Mouse (Mus musculus): ENCODE data around the gene Samd4b. TPM values are rescaled to one million over a fixed set of nuclear protein-coding genes. Genes with fewer than 3 reads are reported as not detected.

The Samd4b gene
- polyA plus RNA-seq, 2 experiments, result 4.5 to 12.0 TPM

- Histone ChIP-seq H3K4me3 (ENCODE audit: insufficient read depth in 1 of 2, low read depth in 2 of 2, low read length in 2 of 2) (no peak overlapping the region), H3K27me3 (ENCODE audit: control insufficient read depth, insufficient read depth, low read length) (no peaks in the 10 kb centered on the region), H3K36me3 (replicated peaks; ENCODE audit: control insufficient read depth, insufficient read depth, low read depth) (peaks cover 11% of the 10 kb centered on the region), H3K9me3 (ENCODE audit: control insufficient read depth, low read length) (no peaks in the 10 kb centered on the region), H3K9ac (replicated peaks) (no peak overlapping the region), H3K27ac (no peak overlapping the region), H3K4me2 (ENCODE audit: low read depth) (no peak overlapping the region), H3K4me1 (replicated peaks; ENCODE audit: control insufficient read depth in 2 of 2, insufficient read depth in 2 of 2, low read length in 1 of 2) (no peaks in the 10 kb centered on the region)
- ATAC-seq (ENCODE audit: insufficient read depth), result no peak
- no peak for TF ChIP-seq CTCF (IDR thresholded peaks at IDR 0.05; ENCODE audit: low read depth)
- TF ChIP-seq EP300 (IDR thresholded peaks at IDR 0.05; ENCODE audit: low read depth), result no peak
- DNase-seq (ENCODE audit: low read depth in 3 of 3, low spot score in 3 of 3), result no peak
- 43% methylated on average over 4 of the region's 4 CpGs for WGBS (ENCODE audit: insufficient replicate concordance)
These were observed 39.5 kb downstream of the Samd4b start for GRCm38 (mm10) chr7:28558486-28558885.

DNA sequence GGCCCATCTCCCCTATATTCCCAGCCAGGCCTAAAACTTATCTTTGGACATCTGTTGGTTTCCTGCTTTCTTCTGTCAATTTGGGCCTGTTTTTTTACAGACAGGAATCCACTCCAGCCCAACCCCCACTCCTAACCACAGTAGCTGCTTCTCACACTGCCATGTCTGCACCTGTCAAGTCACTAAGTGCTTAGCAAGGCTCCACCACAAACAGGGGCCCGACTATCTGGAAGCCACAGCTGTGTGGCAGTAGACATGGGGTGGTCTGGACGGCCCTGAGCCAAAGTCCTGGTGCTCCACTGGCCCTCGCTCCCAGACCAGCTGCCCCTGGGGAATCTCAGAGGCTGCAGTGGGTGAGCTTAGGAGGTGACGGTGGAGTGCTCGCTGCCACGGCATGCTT is 40.2 kb downstream of the Samd4b start:
- no peak overlapping the region for H3K4me2 ChIP-seq (ENCODE audit: low read depth)
- H3K27me3 ChIP-seq (ENCODE audit: control insufficient read depth, insufficient read depth, low read length), result no peaks in the 10 kb centered on the region
- peak; percentile 42; the same call in 1 of the 2 replicates for ATAC-seq (ENCODE audit: insufficient read depth)
- peaks cover 11% of the 10 kb centered on the region for H3K36me3 ChIP-seq (replicated peaks; ENCODE audit: control insufficient read depth, insufficient read depth, low read depth)
- WGBS (ENCODE audit: insufficient replicate concordance), result 13% methylated on average over 6 of the region's 6 CpGs
- H3K27ac ChIP-seq, result no peak overlapping the region
- H3K4me1 ChIP-seq (replicated peaks; ENCODE audit: control insufficient read depth in 2 of 2, insufficient read depth in 2 of 2, low read length in 1 of 2), result no peaks in the 10 kb centered on the region
- DNase-seq (ENCODE audit: low read depth in 3 of 3, low spot score in 3 of 3), result no peak
- H3K9ac ChIP-seq (replicated peaks), result no peak overlapping the region
- TF ChIP-seq CTCF (IDR thresholded peaks at IDR 0.05; ENCODE audit: low read depth) (no peak), EP300 (IDR thresholded peaks at IDR 0.05; ENCODE audit: low read depth) (no peak)
- H3K9me3 ChIP-seq (ENCODE audit: control insufficient read depth, low read length), result no peaks in the 10 kb centered on the region
- H3K4me3 ChIP-seq (ENCODE audit: insufficient read depth in 1 of 2, low read depth in 2 of 2, low read length in 2 of 2), result no peak overlapping the region

GRCm38 (mm10) chr7:28557069-28557468 is 40.9 kb downstream of the Samd4b start:
- H3K9me3 ChIP-seq (ENCODE audit: control insufficient read depth, low read length), result no peaks in the 10 kb centered on the region
- H3K9ac ChIP-seq (replicated peaks), result no peak overlapping the region
- no peak overlapping the region for H3K4me2 ChIP-seq (ENCODE audit: low read depth)
- H3K36me3 ChIP-seq (replicated peaks; ENCODE audit: control insufficient read depth, insufficient read depth, low read depth), result peaks cover 11% of the 10 kb centered on the region
- DNase-seq (ENCODE audit: low read depth in 3 of 3, low spot score in 3 of 3), result no peak
- TF ChIP-seq EP300 (IDR thresholded peaks at IDR 0.05; ENCODE audit: low read depth), result no peak
- no peak for TF ChIP-seq CTCF (IDR thresholded peaks at IDR 0.05; ENCODE audit: low read depth)
- no peak for ATAC-seq (ENCODE audit: insufficient read depth)
- H3K4me3 ChIP-seq (ENCODE audit: insufficient read depth in 1 of 2, low read depth in 2 of 2, low read length in 2 of 2), result no peak overlapping the region
- H3K27ac ChIP-seq, result no peak overlapping the region
- no peaks in the 10 kb centered on the region for H3K4me1 ChIP-seq (replicated peaks; ENCODE audit: control insufficient read depth in 2 of 2, insufficient read depth in 2 of 2, low read length in 1 of 2)
- no peaks in the 10 kb centered on the region for H3K27me3 ChIP-seq (ENCODE audit: control insufficient read depth, insufficient read depth, low read length)
- 54% methylated on average over 5 of the region's 5 CpGs for WGBS (ENCODE audit: insufficient replicate concordance)

DNA sequence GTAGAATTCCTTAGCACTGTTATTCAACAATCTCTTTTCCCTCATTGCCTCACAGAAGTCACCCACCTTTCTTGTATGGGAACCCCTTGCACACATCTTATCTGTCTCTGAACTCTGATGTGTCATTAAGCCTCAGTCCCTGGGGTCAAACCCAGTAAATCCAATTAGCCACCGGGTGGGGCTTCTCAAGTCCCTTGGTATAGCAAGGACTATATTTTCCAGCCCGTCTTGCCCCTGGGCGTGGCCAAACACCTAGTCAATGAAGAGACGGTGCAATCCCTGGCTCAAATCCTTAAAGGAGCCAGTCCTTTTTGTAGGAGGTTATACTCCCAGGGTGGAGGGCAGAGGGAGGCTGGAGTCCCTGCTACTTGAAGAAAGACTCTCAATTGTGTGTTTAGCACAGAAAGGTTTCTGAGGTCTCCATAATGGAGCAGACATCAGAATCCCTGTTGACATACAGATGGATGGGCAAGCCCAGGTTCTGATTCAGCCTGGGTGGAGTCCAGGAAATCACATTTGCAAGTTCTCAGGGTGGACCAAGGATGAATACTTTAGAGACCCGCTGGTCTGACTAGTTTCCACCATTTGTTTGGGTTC is 41.9 kb downstream of the Samd4b start:
- WGBS (ENCODE audit: insufficient replicate concordance), result 26% methylated on average over 5 of the region's 5 CpGs
- DNase-seq (ENCODE audit: low read depth in 3 of 3, low spot score in 3 of 3), result no peak
- peaks cover 11% of the 10 kb centered on the region for H3K36me3 ChIP-seq (replicated peaks; ENCODE audit: control insufficient read depth, insufficient read depth, low read depth)
- H3K9me3 ChIP-seq (ENCODE audit: control insufficient read depth, low read length), result no peaks in the 10 kb centered on the region
- TF ChIP-seq CTCF (IDR thresholded peaks at IDR 0.05; ENCODE audit: low read depth), result no peak
- TF ChIP-seq EP300 (IDR thresholded peaks at IDR 0.05; ENCODE audit: low read depth), result no peak
- no peak overlapping the region for H3K27ac ChIP-seq
- ATAC-seq (ENCODE audit: insufficient read depth), result no peak
- no peaks in the 10 kb centered on the region for H3K27me3 ChIP-seq (ENCODE audit: control insufficient read depth, insufficient read depth, low read length)
- H3K4me3 ChIP-seq (ENCODE audit: insufficient read depth in 1 of 2, low read depth in 2 of 2, low read length in 2 of 2), result no peak overlapping the region
- no peaks in the 10 kb centered on the region for H3K4me1 ChIP-seq (replicated peaks; ENCODE audit: control insufficient read depth in 2 of 2, insufficient read depth in 2 of 2, low read length in 1 of 2)
- no peak overlapping the region for H3K4me2 ChIP-seq (ENCODE audit: low read depth)
- no peak overlapping the region for H3K9ac ChIP-seq (replicated peaks)

GRCm38 (mm10) chr7:28553076-28553475 is 44.9 kb downstream of the Samd4b start:
- no peaks in the 10 kb centered on the region for H3K9me3 ChIP-seq (ENCODE audit: control insufficient read depth, low read length)
- no peaks in the 10 kb centered on the region for H3K27me3 ChIP-seq (ENCODE audit: control insufficient read depth, insufficient read depth, low read length)
- TF ChIP-seq EP300 (IDR thresholded peaks at IDR 0.05; ENCODE audit: low read depth) (no peak), CTCF (IDR thresholded peaks at IDR 0.05; ENCODE audit: low read depth) (no peak)
- no peak overlapping the region for H3K27ac ChIP-seq
- no peak overlapping the region for H3K4me3 ChIP-seq (ENCODE audit: insufficient read depth in 1 of 2, low read depth in 2 of 2, low read length in 2 of 2)
- WGBS (ENCODE audit: insufficient replicate concordance), result 71% methylated on average over 6 of the region's 6 CpGs
- H3K36me3 ChIP-seq (replicated peaks; ENCODE audit: control insufficient read depth, insufficient read depth, low read depth), result no peaks in the 10 kb centered on the region
- no peaks in the 10 kb centered on the region for H3K4me1 ChIP-seq (replicated peaks; ENCODE audit: control insufficient read depth in 2 of 2, insufficient read depth in 2 of 2, low read length in 1 of 2)
- DNase-seq (ENCODE audit: low read depth in 3 of 3, low spot score in 3 of 3) (no peak), ATAC-seq (ENCODE audit: insufficient read depth) (no peak)
- H3K9ac ChIP-seq (replicated peaks), result no peak overlapping the region
- no peak overlapping the region for H3K4me2 ChIP-seq (ENCODE audit: low read depth)
